Mouse (Mus musculus) cerebellum, postnatal 14 days (tissue): ENCODE data around the gene Vmn2r69.

ENCODE experiments used
- DNase-seq, 2 experiments: peaks; one replicate each; pipeline ENCODE4 v3.0.0; 2021; ENCODE audit warnings: mixed read lengths in 2 of 2

Gene Vmn2r69

DNA sequence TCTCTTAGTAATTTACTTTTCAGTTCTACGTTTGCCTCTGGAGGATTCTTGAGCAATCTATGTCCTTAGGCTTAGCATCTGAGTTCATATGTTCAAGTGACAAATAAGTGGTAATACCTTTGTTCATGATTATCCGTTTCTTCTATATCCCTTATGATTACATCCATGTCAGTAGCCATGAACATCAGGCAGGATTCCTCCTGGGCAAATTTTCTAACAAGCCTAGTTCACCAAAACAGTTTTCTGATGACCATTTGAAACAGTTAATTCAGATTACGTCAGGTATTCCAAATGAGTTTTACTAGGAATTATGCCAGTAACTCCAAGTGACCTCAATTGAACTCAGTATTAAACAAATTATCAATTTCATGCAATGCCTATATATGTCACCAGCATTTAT, at the start of gene Vmn2r69:
TSS of gene Vmn2r69 (minus strand) at position 101 of the 400 bp plus-strand sequence.
- no peak for DNase-seq
